Mouse (Mus musculus) hematopoietic stem cell, adult 5-6 weeks (primary cell): Measurements from ENCODE around the gene Cspg4. TPM values are rescaled to one million over a fixed set of nuclear protein-coding genes. Genes with fewer than 3 reads are reported as not detected.

Experiments used
- ATAC-seq, 2 experiments: fragments of 125-278 bp in 1 of 2; replicated peaks in 1 of 2; 2 replicates each; pipeline ENCODE4 v1.8.0; 2016 to 2017; ENCODE audit warnings: inconsistent platforms in 2 of 2, mild to moderate bottlenecking in 2 of 2, moderate number of reproducible peaks in 2 of 2, low read depth in 1 of 2, moderate TSS enrichment in 1 of 2; ENCODE audit not compliant: low FRiP score in 2 of 2, poor library complexity in 2 of 2, severe bottlenecking in 2 of 2, insufficient read depth in 1 of 2, low TSS enrichment in 1 of 2
- total RNA-seq: library from RNA; stranded (forward); fragments of 172-1452, 232-1000 nt; gene quantifications from 2 replicates; pipeline ENCODE4 v1.2.3, GENCODE M21; 2017

The Cspg4 gene
- total RNA-seq, result not detected in 2 replicates

DNA sequence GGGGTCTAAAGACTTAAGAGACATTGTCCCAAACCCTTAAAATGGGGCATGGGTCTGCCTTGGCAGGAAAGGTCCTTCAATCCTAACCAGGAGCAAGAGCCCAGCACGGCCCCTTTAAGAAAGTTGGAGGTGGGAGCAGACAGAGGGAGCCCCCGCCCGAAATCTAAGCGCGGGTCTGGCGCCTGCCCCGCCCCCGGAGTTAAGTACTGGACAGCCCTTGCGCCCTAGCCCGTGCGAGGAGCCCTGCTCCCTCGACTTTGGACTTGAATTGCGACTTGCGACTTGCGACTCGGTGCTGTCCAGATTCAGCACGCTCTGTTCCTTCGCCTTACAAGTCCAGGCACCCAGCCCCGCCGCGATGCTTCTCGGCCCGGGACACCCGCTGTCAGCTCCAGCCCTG is at the start of gene Cspg4:
Cspg4 (plus strand) TSS at position 202 of the 400 bp plus-strand sequence.
- no peak for ATAC-seq

DNA sequence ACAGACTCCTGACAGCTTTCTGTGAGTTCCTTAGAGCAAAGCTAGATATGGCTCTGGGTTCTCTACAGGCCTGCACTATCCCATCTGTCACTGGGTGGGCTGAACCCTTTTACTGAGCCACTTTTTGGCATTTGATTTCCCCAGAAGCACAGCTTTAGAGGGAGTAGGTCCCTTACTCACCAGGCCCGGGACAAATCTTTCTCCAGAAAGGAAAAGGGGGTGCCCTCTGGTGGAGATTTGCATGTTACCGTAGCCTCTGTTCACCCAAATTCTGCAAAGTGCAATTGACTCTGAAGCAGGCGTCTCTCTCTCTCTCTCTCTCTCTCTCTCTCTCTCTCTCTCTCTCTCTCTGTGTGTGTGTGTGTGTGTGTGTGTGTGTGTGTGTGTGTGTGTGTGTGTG is 39.9 kb upstream of the Cspg4 start:
- ATAC-seq, result no peak

DNA sequence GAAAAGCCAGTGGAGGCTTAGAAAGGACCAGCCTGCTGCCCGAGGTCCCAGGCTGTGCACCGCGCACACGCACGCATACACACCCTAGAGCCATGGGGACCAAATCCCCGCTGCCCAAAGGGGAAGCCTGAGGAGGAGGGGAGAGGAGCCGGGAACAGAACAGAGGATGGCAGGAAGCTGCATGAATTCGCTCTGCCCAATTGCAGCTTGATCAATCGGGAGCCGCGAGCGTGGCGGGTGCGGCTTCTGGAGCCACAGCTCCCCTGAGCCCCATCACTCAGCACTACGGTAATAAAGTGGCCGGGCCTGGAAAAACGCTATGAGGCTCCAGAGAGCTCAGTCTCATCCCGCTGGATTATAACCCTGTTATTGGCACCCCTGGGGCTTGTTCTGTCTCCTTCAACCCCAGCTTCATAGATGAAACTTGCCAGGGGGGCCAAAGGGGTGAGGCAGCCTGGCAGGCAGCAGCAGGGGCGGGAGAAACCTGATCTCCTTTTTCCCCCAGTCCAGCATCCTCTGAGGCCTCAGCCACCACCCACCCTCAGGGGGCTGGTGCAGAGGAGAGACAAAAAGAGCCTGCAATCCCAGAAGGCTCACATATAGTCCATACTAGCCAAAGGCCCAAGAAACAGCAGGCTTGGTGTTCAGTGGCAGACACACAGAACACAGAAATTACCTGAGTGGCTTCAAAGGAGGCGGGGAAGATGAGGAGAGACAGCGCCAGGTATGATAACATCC is 39.2 kb upstream of the Cspg4 start:
- ATAC-seq, result no peak

DNA sequence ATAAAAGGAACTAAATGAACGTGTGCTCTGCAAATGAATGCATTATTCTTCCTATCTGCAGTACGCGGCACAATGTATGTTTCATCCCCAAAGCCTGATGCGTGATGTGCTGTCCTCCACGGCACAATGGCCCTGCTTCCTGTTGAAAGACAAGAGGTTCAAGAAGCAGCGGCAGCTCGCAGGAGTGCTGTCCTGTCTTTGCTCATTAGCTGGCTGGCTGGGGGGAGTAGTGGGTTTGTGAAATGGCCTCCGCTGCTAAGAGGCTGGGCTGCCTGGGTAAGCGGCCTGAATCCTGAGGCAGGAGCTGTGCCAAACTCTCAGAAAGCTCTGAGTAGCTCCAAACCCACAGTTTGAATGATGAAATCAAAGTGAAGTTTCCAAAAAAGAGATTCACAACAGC is 36.7 kb upstream of the Cspg4 start:
- ATAC-seq, result no peak

DNA sequence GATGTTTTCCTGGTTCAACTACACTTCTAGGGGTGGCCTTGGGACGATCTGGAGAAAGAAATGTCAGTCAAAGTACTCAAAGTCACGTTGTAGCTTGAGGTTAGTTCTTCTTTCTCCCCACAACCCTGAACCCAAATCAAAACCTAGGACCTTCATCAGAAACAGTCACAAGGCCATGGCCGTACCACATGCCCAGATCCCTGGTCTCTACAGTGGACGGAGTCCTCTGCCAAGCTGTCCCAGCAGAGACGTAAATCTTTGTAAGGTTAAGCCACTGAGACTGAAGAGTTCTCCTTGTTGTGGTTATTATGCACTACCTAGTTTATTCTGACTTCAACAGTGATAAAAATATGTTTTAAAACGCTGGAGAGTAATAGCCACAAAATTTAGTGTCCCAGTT is 36.0 kb upstream of the Cspg4 start:
- no peak for ATAC-seq

GRCm38 (mm10) chr9:56830162-56830561 is 34.7 kb upstream of the Cspg4 start:
- no peak for ATAC-seq

DNA sequence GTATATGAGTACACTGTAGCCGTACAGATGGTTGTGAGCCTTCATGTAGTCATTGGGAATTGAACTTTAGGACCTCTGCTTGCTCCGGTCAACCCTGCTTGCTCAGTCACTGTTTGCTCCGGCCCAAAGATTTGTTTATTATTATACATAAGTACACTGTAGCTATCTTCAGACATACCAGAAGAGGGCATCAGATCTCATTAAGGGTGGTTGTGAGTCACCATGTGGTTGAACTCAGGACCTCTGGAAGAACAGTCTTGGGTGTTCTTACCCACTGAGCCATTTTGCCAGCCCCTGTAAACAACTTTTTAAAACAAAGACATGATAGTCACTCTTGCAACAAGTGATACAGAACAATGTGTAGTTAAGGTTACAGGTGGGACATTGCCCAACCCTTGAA is 32.9 kb upstream of the Cspg4 start:
- no peak for ATAC-seq

DNA sequence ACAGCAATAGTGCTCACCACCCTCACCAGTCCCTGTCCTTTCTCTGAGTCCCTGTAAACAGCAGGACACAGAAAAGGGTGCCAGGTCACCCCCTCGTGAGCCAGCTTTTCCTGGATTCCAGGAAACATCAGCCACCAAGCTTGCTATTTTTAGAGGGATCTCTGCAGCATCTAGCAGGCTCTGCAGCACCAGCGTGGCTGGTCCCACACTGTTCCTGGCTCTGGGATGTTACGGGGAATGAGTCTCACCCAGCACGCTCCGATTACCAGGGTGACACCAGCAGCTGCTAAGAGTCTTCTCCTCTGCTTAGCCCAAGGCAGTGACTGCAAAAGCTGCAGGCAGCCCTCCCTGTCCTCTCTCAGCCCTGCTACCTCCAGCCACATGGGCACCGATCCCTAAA is 31.9 kb upstream of the Cspg4 start:
- ATAC-seq, result no peak

DNA sequence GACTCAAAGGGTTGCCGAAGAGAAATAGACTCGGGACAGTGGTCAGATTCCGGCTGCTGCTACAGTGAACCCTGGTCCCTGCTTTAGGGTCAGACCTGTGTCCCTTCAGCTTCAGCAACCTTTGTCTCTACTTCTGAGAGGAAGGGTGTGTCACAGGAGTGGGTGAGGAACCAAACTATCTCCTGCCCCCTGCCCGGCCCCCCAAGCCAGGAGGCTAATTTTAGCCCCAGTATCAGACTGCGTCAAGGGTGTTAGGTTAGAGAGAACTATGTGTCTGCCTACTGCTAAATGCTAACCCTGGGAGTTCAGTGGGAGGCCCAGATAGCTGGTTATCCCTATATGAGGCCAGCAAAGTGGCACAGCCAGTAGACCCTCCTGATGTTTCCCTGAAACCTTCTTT is 29.7 kb upstream of the Cspg4 start:
- ATAC-seq, result no peak

- ATAC-seq, result no peak
These were observed 24.1 kb upstream of the Cspg4 start for GRCm38 (mm10) chr9:56840721-56841120.

- ATAC-seq, result no peak
These were observed 23.0 kb upstream of the Cspg4 start for GRCm38 (mm10) chr9:56841864-56842263.

DNA sequence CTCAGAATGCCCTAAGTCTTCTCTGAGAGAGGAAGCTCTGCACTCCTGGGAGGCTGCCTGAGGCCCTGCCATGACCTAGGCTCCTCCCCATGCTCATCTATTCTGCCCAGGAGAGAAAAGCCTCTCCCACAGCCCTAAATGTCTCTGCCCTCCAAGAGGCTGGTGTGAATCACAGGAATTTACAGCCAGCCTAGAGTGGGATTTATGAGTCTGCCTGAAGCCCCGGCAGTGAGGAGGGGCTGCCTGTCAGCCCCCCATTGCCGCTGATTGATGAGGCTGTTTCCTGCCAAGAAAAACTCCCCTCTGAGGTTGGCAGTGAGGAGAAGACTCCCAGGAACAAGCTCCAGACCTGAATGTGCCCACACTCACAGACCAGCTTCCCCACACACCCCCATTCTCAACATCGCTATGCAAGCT is 22.5 kb upstream of the Cspg4 start:
- ATAC-seq, result no peak

DNA sequence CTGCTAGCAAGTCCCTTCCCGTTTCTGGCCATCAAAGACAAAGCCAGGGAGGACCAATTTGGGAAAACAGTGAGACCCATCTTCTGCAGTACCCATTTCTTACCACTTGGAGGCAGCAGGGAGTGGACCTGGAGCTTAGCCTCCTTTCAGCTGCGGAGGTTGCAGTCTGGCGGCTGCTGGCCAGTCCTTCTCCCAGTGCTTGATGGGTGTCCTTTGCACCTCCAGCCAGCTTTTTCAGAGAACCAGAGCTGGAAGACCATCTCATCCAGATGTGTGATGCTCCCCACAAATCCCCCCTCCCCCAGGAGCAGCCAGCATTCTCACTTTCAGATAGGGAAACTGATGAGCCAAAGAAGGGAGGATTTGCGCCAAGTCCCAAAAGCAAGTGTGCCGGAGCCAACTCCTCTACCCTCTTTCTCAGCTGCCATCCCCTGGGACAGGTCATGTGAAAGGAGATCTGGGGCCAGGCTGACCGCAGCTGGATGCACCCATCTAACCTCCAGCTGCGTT is 21.1 kb upstream of the Cspg4 start:
- peak; percentile 32 to 60; a peak in 2 of 4 replicates for ATAC-seq

DNA sequence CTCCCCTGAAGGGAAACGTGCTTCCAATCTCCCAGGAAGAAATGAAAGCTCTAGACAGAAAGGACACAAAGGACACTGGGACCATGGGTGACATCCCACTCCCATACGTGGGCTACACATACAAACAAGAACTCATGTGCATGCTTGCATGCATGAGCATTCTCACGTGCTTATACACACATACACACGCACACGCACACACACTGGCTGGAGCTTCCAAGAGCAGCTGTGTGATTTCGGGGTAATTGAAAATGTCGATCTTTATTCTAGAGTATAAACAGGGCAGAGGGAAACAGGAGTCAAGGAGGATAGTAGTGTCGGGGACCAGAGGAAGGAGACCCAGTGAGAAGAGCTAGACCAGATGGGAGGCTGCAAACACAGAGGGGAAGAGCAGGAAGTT is 20.2 kb upstream of the Cspg4 start:
- ATAC-seq, result no peak

GRCm38 (mm10) chr9:56847523-56847922 is 17.3 kb upstream of the Cspg4 start:
- ATAC-seq, result peak; percentile 66 to 67; a peak in 2 of 4 replicates

- ATAC-seq, result no peak
These were observed 14.5 kb upstream of the Cspg4 start for GRCm38 (mm10) chr9:56850128-56850904.

- no peak for ATAC-seq
These were observed 14.0 kb upstream of the Cspg4 start for GRCm38 (mm10) chr9:56850905-56851252.

DNA sequence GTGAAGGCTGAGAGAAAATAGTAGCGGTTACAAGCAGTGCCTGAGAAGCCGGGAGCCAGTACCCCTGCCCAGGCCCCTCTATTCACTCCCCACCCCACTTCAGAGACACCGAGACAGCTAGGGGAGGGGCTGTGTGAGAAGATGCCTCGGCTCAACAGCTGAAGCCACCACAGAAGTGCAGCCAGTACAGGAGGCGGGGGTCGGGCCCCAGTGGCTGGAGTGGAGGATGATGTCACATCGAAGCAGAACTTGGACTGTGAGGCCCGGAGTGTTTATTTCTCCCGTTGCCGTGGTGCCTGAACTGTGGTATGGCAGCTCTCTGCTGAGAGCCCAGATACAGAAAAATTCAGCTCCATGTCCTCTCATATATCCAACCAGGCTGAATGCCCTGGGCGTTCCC is 13.1 kb upstream of the Cspg4 start:
- no peak for ATAC-seq

DNA sequence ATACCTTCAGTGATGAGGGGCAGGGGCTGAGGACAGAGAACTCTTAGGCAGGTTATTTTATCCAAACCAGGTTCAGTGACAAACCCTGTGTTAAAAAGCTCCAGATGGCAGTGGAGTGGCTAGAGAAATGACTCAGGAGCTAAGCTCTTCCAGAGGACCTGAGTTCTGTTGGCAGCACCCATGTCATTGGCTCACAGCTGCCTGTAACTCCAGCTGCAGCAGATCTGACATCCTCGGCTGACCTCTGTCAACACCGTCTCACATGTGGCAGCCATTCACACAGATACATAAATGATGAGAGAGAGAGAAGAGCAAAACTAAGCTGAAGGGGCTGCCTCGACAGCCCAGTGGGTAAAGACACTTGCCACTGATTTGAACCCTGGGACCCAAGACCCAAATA is 7.4 kb upstream of the Cspg4 start:
- no peak for ATAC-seq
